In genomic region chr3:15154153-15154552, GRCm38 (mm10) we compare ENCODE assay signal across 7 mouse cellular contexts.
A peak's percentile ranks its signal among the peaks of the same experiment; 100 is the strongest.
DNase-seq lines count a peak whose midpoint lies in the region; ATAC-seq and TF ChIP-seq lines count a peak whose summit lies in the region.

No protein-coding gene starts in this region.

- no peak for TF ChIP-seq CTCF in stomach, postnatal 0 days (IDR thresholded peaks at IDR 0.05; ENCODE audit: low read depth)

- no peak for TF ChIP-seq EP300 in stomach, postnatal 0 days (optimal IDR thresholded peaks at IDR 0.05)

- WGBS in stomach, postnatal 0 days = 42% methylated on average over 3 of the region's 3 CpGs

- peak; percentile 21 for DNase-seq in urinary bladder, postnatal 14 days (ENCODE audit: low spot score)
- no peak for DNase-seq in urinary bladder, postnatal 10 days (ENCODE audit: low spot score)
- DNase-seq in cerebellum, postnatal 10 days = peak; percentile 87 to 88
- peak; percentile 67 for DNase-seq in heart, postnatal 10 days
- peak; percentile 74 for DNase-seq in left cerebral cortex, postnatal 4 days
- peak; percentile 17 for DNase-seq in stomach, postnatal 0 days (ENCODE audit: low spot score)

- H3K27me3 ChIP-seq in stomach, postnatal 0 days (ENCODE audit: control insufficient read depth, insufficient read depth, low read length) = no peaks in the 10 kb centered on the region

- no peak for ATAC-seq in stomach, postnatal 0 days (ENCODE audit: low FRiP score, low TSS enrichment)
- no peak for ATAC-seq in megakaryocyte-erythroid progenitor cell, adult 5-6 weeks (replicated peaks; ENCODE audit: low FRiP score, low TSS enrichment, poor library complexity, severe bottlenecking)

- intact Hi-C loops in heart, postnatal 10 days (cut with DNase I) = no loop called here
- intact Hi-C loops in left cerebral cortex, postnatal 4 days (cut with DNase I) = no loop called here

- no peak overlapping the region for H3K4me2 ChIP-seq in stomach, postnatal 0 days (replicated peaks; ENCODE audit: low read depth)

- H3K9ac ChIP-seq in stomach, postnatal 0 days (ENCODE audit: low read length) = no peak overlapping the region

- H3K4me3 ChIP-seq in stomach, postnatal 0 days (ENCODE audit: low read depth, low read length) = no peak overlapping the region

- no peak overlapping the region for H3K27ac ChIP-seq in stomach, postnatal 0 days (replicated peaks)

- H3K9me3 ChIP-seq in stomach, postnatal 0 days (ENCODE audit: control insufficient read depth, low read length) = no peaks in the 10 kb centered on the region

- no peaks in the 10 kb centered on the region for H3K36me3 ChIP-seq in stomach, postnatal 0 days (ENCODE audit: control insufficient read depth, insufficient read depth, low read length)

- H3K4me1 ChIP-seq in stomach, postnatal 0 days (replicated peaks; ENCODE audit: control insufficient read depth, insufficient read depth) = no peaks in the 10 kb centered on the region
